Mouse (Mus musculus): ENCODE data around the gene Tmem273. TPM values are rescaled to one million over a fixed set of nuclear protein-coding genes. Genes with fewer than 3 reads are reported as not detected.

Gene Tmem273
- polyA plus RNA-seq, 1 experiment from 2014 or later: 0.82 TPM

- H3K27me3 ChIP-seq (ENCODE audit: control insufficient read depth, insufficient read depth, low read depth, low read length): no peaks in the 10 kb centered on the region
- WGBS: 47% methylated on average over 3 of the region's 3 CpGs
- H3K4me1 ChIP-seq (replicated peaks; ENCODE audit: control insufficient read depth, insufficient read depth, low read length): peaks cover 47% of the 10 kb centered on the region
- H3K36me3 ChIP-seq (ENCODE audit: control insufficient read depth, insufficient read depth, low read length): no peaks in the 10 kb centered on the region
- H3K4me3 ChIP-seq (ENCODE audit: low read length): no peak overlapping the region
- ATAC-seq (ENCODE audit: low read depth): no peak
- H3K27ac ChIP-seq (ENCODE audit: low read length): 0 out of 2 replicates have a peak overlapping the region, but pooled peaks have one; percentile 12
- no peak overlapping the region for H3K9ac ChIP-seq (ENCODE audit: low read length)
- no peak overlapping the region for H3K4me2 ChIP-seq (ENCODE audit: low read depth, low read length)
- H3K9me3 ChIP-seq (ENCODE audit: control insufficient read depth, low read length): no peaks in the 10 kb centered on the region
These were observed 38.1 kb downstream of the Tmem273 start for GRCm38 (mm10) chr14:32823861-32824260.

- H3K27ac ChIP-seq (ENCODE audit: low read length): peak overlapping the region; percentile 81
- H3K36me3 ChIP-seq (ENCODE audit: control insufficient read depth, insufficient read depth, low read length): no peaks in the 10 kb centered on the region
- no peaks in the 10 kb centered on the region for H3K9me3 ChIP-seq (ENCODE audit: control insufficient read depth, low read length)
- no peak overlapping the region for H3K9ac ChIP-seq (ENCODE audit: low read length)
- H3K4me2 ChIP-seq (ENCODE audit: low read depth, low read length): no peak overlapping the region
- WGBS: 35% methylated on average over 14 of the region's 14 CpGs
- no peaks in the 10 kb centered on the region for H3K27me3 ChIP-seq (ENCODE audit: control insufficient read depth, insufficient read depth, low read depth, low read length)
- H3K4me1 ChIP-seq (replicated peaks; ENCODE audit: control insufficient read depth, insufficient read depth, low read length): peaks cover 40% of the 10 kb centered on the region
- no peak for ATAC-seq (ENCODE audit: low read depth)
- H3K4me3 ChIP-seq (ENCODE audit: low read length): no peak overlapping the region
These were observed 38.7 kb downstream of the Tmem273 start for GRCm38 (mm10) chr14:32824267-32825150.

GRCm38 (mm10) chr14:32825426-32826032, 39.8 kb downstream of the Tmem273 start:
- peak overlapping the region; percentile 18; the same call in 1 of the 2 replicates for H3K9ac ChIP-seq (ENCODE audit: low read length)
- H3K4me3 ChIP-seq (ENCODE audit: low read length): no peak overlapping the region
- H3K27me3 ChIP-seq (ENCODE audit: control insufficient read depth, insufficient read depth, low read depth, low read length): no peaks in the 10 kb centered on the region
- peak overlapping the region; percentile 81 for H3K27ac ChIP-seq (ENCODE audit: low read length)
- peaks cover 38% of the 10 kb centered on the region for H3K4me1 ChIP-seq (replicated peaks; ENCODE audit: control insufficient read depth, insufficient read depth, low read length)
- no peaks in the 10 kb centered on the region for H3K36me3 ChIP-seq (ENCODE audit: control insufficient read depth, insufficient read depth, low read length)
- 4% methylated on average over 11 of the region's 11 CpGs for WGBS
- peak; percentile 85 for ATAC-seq (ENCODE audit: low read depth)
- peak overlapping the region; percentile 6 for H3K4me2 ChIP-seq (ENCODE audit: low read depth, low read length)
- H3K9me3 ChIP-seq (ENCODE audit: control insufficient read depth, low read length): no peaks in the 10 kb centered on the region

- H3K9ac ChIP-seq (ENCODE audit: low read length): no peak overlapping the region
- H3K27ac ChIP-seq (ENCODE audit: low read length): peak overlapping the region; percentile 93
- H3K4me1 ChIP-seq (replicated peaks; ENCODE audit: control insufficient read depth, insufficient read depth, low read length): peaks cover 38% of the 10 kb centered on the region
- H3K4me3 ChIP-seq (ENCODE audit: low read length): no peak overlapping the region
- H3K36me3 ChIP-seq (ENCODE audit: control insufficient read depth, insufficient read depth, low read length): no peaks in the 10 kb centered on the region
- peak; percentile 63 for ATAC-seq (ENCODE audit: low read depth)
- no peaks in the 10 kb centered on the region for H3K9me3 ChIP-seq (ENCODE audit: control insufficient read depth, low read length)
- H3K27me3 ChIP-seq (ENCODE audit: control insufficient read depth, insufficient read depth, low read depth, low read length): no peaks in the 10 kb centered on the region
- WGBS: 27% methylated on average over 4 of the region's 4 CpGs
- H3K4me2 ChIP-seq (ENCODE audit: low read depth, low read length): no peak overlapping the region
These were observed 41.4 kb downstream of the Tmem273 start for GRCm38 (mm10) chr14:32827165-32827564.

GRCm38 (mm10) chr14:32827994-32828650, 42.4 kb downstream of the Tmem273 start:
- H3K4me3 ChIP-seq (ENCODE audit: low read length): no peak overlapping the region
- H3K27ac ChIP-seq (ENCODE audit: low read length): peak overlapping the region; percentile 93
- H3K27me3 ChIP-seq (ENCODE audit: control insufficient read depth, insufficient read depth, low read depth, low read length): no peaks in the 10 kb centered on the region
- 31% methylated on average over 6 of the region's 6 CpGs for whole genome bisulfite sequencing
- peaks cover 38% of the 10 kb centered on the region for H3K4me1 ChIP-seq (replicated peaks; ENCODE audit: control insufficient read depth, insufficient read depth, low read length)
- H3K4me2 ChIP-seq (ENCODE audit: low read depth, low read length): no peak overlapping the region
- ATAC-seq (ENCODE audit: low read depth): peak; percentile 77
- H3K36me3 ChIP-seq (ENCODE audit: control insufficient read depth, insufficient read depth, low read length): no peaks in the 10 kb centered on the region
- no peak overlapping the region for H3K9ac ChIP-seq (ENCODE audit: low read length)
- H3K9me3 ChIP-seq (ENCODE audit: control insufficient read depth, low read length): no peaks in the 10 kb centered on the region

- no peak for ATAC-seq (ENCODE audit: low read depth)
These were observed 48.1 kb downstream of the Tmem273 start, which contains the start of gene Fam170b for GRCm38 (mm10) chr14:32833847-32834246. Fam170b (plus strand) TSS chr14:32833962.

GRCm38 (mm10) chr14:32835181-32835580, 49.4 kb downstream of the Tmem273 start:
- Histone ChIP-seq H3K27ac (ENCODE audit: low read length) (no peak overlapping the region), H3K36me3 (ENCODE audit: control insufficient read depth, insufficient read depth, low read length) (no peaks in the 10 kb centered on the region), H3K9me3 (ENCODE audit: control insufficient read depth, low read length) (no peaks in the 10 kb centered on the region), H3K4me2 (ENCODE audit: low read depth, low read length) (no peak overlapping the region), H3K4me1 (replicated peaks; ENCODE audit: control insufficient read depth, insufficient read depth, low read length) (no peaks in the 10 kb centered on the region; the same call in 1 of the 2 replicates), H3K27me3 (ENCODE audit: control insufficient read depth, insufficient read depth, low read depth, low read length) (no peaks in the 10 kb centered on the region), H3K4me3 (ENCODE audit: low read length) (no peak overlapping the region), H3K9ac (ENCODE audit: low read length) (no peak overlapping the region)
- 68% methylated on average over 14 of the region's 14 CpGs for WGBS
- no peak for ATAC-seq (ENCODE audit: low read depth)

More at GRCm38 (mm10) chr14:32833847-32834246, 48.1 kb downstream of the Tmem273 start, which contains the start of gene Fam170b:
- H3K36me3 ChIP-seq (ENCODE audit: control insufficient read depth, insufficient read depth, low read length): no peaks in the 10 kb centered on the region
- H3K9ac ChIP-seq (ENCODE audit: low read length): no peak within 1 kb of the TSS
- H3K4me3 ChIP-seq (ENCODE audit: low read length): no peak within 1 kb of the TSS
- no peaks in the 10 kb centered on the region for H3K27me3 ChIP-seq (ENCODE audit: control insufficient read depth, insufficient read depth, low read depth, low read length)
- no peaks in the 10 kb centered on the region for H3K9me3 ChIP-seq (ENCODE audit: control insufficient read depth, low read length)
- H3K4me2 ChIP-seq (ENCODE audit: low read depth, low read length): no peak within 1 kb of the TSS
- H3K4me1 ChIP-seq (replicated peaks; ENCODE audit: control insufficient read depth, insufficient read depth, low read length): no peaks in the 10 kb centered on the region
- 67% methylated on average over 8 of the region's 8 CpGs for WGBS
- H3K27ac ChIP-seq (ENCODE audit: low read length): no peak within 1 kb of the TSS

GRCm38 (mm10) chr14:32835596-32835995, 49.8 kb downstream of the Tmem273 start:
- Histone ChIP-seq H3K27ac (ENCODE audit: low read length) (no peak overlapping the region), H3K4me1 (replicated peaks; ENCODE audit: control insufficient read depth, insufficient read depth, low read length) (no peaks in the 10 kb centered on the region; the same call in 1 of the 2 replicates), H3K36me3 (ENCODE audit: control insufficient read depth, insufficient read depth, low read length) (no peaks in the 10 kb centered on the region), H3K9ac (ENCODE audit: low read length) (no peak overlapping the region), H3K27me3 (ENCODE audit: control insufficient read depth, insufficient read depth, low read depth, low read length) (no peaks in the 10 kb centered on the region), H3K4me3 (ENCODE audit: low read length) (no peak overlapping the region), H3K4me2 (ENCODE audit: low read depth, low read length) (no peak overlapping the region), H3K9me3 (ENCODE audit: control insufficient read depth, low read length) (no peaks in the 10 kb centered on the region)
- WGBS: 81% methylated on average over 14 of the region's 14 CpGs
- ATAC-seq (ENCODE audit: low read depth): no peak

GRCm38 (mm10) chr14:32836191-32836590, 50.4 kb downstream of the Tmem273 start:
- ATAC-seq (ENCODE audit: low read depth): no peak
- 89% methylated on average over 11 of the region's 11 CpGs for WGBS
- Histone ChIP-seq H3K36me3 (ENCODE audit: control insufficient read depth, insufficient read depth, low read length) (no peaks in the 10 kb centered on the region), H3K4me1 (replicated peaks; ENCODE audit: control insufficient read depth, insufficient read depth, low read length) (no peaks in the 10 kb centered on the region; the same call in 1 of the 2 replicates), H3K27me3 (ENCODE audit: control insufficient read depth, insufficient read depth, low read depth, low read length) (no peaks in the 10 kb centered on the region), H3K9me3 (ENCODE audit: control insufficient read depth, low read length) (no peaks in the 10 kb centered on the region), H3K27ac (ENCODE audit: low read length) (no peak overlapping the region), H3K9ac (ENCODE audit: low read length) (no peak overlapping the region), H3K4me3 (ENCODE audit: low read length) (no peak overlapping the region), H3K4me2 (ENCODE audit: low read depth, low read length) (no peak overlapping the region)

Data from lung, embryonic 16.5 days (tissue).